Mouse (Mus musculus): ENCODE data around the gene Zfhx2.

Zfhx2 gene

DNA sequence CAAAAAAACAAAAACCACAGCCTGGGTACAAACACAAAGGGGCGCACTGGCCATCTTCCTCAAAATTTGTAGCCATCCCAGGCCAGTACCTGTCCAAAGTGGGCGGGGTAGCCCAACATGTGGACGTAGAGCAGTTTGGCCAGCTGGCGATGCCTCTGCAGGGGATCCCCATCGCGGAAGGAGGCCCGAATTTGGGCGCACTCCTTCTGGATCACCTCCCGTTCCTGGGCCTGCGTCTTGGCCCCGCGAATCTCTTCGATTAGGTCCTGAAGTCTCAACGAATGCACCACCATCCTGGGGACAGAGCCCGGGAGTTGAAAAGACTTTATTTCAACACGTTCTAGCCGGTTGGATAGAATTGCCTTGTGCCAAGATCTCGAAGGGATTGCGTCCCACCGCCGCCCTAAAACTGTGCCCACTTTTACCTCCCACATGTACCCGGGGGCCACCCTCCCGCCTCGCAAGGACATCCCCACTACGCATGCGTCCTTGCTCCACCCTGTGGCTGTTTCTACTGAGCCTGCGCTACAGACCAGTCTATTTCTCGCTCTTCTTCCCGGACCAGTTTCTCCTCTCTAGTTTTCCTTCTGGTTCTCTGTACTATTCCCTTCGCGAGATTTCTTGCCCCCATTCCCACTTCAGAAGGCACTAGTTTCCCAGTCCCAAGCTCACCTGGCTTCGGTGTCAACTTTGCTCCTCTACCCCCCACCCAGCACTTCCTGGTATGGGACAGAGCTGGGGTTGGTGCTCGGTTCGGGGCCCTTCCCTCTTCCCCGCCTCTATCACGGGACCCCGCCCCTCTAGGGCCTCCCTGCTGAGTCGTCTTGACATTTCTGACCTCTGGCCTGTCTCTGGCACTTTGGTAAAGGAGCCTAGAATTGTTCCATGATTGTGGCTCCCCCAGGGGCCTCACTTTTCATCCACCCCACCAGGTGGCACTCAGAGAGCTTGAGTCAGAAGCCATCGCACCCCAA is 14.0 kb upstream of the Zfhx2 start, which contains the start of gene Ap1g2:
Gene Ap1g2 (minus strand): TSS at position 758 of the 974 bp plus-strand sequence.
- DNase-seq (ENCODE audit: extremely low spot score, low spot score): peak; percentile 77

DNA sequence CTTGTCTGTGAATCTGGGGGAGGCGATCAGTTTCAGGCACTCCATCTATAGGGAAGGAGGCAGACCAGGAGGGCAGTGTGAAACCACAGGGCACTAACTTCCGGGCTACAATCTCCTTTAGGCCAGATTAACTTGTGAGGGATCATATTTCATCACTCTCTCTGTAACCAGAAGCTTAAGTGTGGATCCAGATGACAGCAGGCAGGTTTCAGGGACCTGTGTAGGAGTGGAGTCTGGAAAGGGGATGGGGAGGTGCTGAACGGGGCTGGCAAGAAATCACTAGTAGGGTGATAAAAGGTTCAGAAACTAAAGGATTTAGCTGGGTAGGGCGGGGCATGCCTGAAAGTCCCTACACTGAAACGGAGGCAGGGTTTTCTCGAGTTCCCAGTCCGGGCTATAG is 13.3 kb upstream of the Zfhx2 start:
- DNase-seq (ENCODE audit: extremely low spot score, low spot score): peak; percentile 33

DNA sequence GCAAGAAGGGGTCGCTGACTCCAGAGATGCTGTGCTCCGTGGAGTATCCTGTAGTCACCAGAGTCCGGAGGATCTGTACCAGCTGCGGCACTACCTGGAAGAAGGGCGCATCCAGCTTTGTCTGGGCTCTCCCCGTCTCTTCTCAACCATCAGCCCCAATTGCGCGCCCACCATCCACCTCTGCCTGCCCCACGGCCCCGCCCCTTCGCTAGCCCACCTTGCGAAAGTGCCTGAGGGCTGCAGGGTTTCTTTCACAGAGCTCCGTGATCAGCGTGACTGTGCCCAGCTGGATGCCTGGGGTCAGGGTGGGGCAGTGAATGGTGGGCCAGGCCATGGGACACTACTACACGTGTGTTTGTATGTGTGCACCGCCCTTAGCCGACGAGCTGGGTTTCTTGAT is 12.2 kb upstream of the Zfhx2 start:
- DNase-seq (ENCODE audit: extremely low spot score, low spot score): no peak

- no peak for DNase-seq (ENCODE audit: extremely low spot score, low spot score)
These were observed 10.2 kb upstream of the Zfhx2 start for GRCm38 (mm10) chr14:55102253-55102785.

DNA sequence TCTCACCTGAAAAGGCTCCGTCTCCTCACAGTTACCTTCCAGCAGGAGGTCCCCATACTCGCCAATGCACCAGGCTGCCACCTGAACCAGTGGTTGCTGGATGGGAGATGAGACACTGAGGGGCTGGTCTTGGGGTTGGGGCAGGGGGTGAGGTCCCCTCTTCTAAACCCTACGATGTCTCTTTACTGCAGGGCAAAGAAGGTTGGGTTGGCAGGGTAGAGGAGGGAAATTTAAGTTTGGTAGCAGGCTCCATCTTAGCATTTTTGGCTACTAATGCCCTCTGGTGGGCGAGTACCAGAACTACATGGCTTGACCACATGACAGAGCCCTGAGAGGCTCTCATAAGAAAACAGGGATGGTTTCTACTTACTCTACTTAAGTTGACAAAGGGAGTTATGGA is 9.5 kb upstream of the Zfhx2 start:
- DNase-seq (ENCODE audit: extremely low spot score, low spot score): peak; percentile 52

GRCm38 (mm10) chr14:55098067-55098466 is 5.9 kb upstream of the Zfhx2 start:
- DNase-seq (ENCODE audit: extremely low spot score, low spot score): no peak

DNA sequence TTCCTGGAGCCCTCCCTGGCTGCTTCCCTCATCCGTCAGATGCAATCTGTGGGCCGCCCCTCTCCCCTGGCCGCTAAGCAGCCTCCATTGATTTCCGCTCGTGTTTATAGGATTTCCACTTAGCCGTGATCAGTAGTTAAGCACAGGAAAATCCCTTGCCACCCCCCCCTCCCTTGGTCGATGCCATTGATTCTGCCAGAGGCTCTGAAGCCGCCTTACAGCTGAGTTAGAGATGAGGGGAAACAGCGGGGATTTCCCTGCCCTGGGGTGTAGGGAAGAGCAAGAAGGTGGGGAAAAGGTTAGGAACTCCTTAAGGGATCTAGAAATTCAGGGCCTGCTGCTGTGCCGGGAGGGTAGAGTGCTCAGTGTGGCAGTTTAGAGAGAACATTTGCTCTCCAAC is 5.5 kb upstream of the Zfhx2 start:
- DNase-seq (ENCODE audit: extremely low spot score, low spot score): no peak

GRCm38 (mm10) chr14:55096573-55097087 is 4.5 kb upstream of the Zfhx2 start:
- DNase-seq (ENCODE audit: extremely low spot score, low spot score): no peak

- DNase-seq (ENCODE audit: extremely low spot score, low spot score): no peak
These were observed 3.5 kb upstream of the Zfhx2 start for GRCm38 (mm10) chr14:55095671-55096070.

- no peak for DNase-seq (ENCODE audit: extremely low spot score, low spot score)
These were observed 3.1 kb upstream of the Zfhx2 start for GRCm38 (mm10) chr14:55095263-55095662.

DNA sequence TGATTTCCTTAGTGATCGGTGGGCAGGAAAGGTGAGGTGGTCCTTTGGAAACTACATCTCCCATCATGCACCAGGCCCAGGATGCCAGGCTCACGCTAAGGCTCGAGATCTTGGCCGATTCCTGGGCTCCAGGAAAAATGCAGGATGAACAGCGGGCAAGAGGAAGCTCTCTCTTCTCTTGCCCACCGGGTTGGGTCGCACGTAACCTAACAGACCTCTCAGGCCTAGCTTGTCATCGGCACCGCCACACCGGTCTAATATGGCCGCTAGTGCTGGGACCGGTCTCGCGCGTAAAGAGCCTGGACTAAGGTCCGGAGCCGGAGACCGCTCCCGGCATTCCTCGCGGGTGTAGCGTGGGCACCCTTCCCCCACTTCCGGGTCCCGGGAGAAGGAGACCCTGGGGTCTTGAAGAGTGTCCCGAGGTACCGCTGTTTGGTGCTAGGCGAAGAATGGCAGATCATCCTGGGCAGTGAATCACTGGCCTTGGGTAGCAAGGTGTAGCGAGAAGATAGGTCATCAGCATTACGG is 2.6 kb upstream of the Zfhx2 start, which contains the start of gene Thtpa:
Gene Thtpa (plus strand): TSS at position 81 of the 528 bp plus-strand sequence.
- peak; percentile 87 for DNase-seq (ENCODE audit: extremely low spot score, low spot score)

DNA sequence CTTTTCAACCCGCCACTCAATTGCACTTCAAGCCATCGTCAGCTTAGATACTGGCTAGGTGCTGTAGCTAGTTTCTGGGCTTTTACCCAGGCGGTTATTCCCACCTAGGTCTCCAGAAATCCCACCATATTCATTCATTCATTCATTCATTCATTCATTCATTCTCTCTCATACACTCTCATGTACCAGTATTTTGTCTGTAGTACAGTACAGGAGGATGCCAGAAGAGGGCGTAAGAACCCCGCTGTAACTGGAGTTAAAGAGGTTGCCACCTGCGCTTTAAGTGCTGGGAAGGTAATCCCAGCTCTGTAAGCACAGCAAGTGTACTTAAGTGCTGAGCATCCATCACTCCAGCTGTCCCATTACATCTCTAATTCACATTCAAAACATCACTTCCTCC is 1.8 kb upstream of the Zfhx2 start:
- DNase-seq (ENCODE audit: extremely low spot score, low spot score): no peak

DNA sequence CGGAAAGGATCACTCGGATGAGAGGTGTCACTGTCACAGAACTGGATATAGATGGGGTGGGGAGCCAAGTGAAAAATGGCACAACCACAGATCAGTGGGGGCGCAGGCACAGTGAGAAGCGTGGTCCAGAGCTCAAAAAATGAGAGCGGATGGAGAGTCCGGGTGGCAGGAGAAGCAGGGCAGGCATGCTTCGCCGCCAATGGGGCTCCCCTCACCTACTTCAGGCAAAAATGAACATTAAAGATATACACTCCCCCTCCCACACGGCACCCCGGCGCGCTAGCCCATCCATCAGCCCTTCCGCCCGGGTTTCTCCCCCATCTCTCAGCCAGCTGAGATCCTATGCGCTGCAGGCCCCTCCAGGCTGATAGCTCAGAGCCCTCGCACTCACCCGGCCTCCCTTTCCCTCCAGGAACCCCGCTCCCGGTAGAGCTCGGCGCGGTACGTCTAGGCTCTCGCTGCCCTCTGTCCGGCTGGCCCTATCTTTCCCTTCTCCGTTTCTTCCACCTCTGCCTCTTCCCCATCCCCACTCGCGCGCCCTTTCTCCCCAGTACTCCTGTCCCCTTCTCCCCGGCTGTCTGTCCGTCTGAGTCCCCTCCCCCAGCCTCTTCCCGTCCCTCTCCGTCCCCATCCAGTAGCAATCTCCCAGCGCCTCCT is 787 bp downstream of the Zfhx2 start:
- peak; percentile 64 for DNase-seq (ENCODE audit: extremely low spot score, low spot score)

DNA sequence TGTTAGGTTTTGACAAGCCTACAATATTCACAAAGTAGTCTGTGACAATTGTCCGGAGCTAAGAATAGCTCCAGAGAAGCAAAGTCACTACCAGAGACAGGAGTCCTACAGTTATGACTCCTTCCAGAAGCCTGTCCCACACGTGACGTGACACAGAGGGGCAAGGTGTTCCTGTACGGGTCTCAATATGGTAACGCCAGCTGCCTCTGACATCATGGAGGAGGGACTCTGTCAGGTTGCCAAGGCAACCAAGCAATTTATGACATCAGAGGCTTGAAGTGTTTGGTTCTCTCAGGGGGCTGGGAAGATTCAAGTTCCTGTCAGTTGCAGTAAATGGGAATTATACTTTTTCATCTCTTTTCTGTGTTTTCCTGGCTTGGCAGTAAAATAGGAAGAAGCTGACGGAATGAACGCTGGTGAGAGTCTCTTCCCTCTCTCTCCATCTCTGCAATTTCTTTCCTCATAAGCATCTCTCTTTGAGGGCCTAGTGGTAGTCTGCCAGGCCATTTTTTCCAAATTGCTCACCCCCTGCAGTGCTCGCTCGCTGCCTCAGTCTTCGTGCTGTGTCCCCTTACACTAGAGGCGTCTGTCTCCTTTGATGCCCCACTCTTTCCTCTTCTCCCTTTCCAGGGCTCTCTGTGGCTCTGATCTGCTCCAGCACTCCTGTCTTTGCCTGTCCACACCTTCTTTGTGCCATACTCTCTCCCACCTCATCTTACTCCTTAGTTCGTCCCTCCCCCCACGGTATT is 2.8 kb downstream of the Zfhx2 start:
- no peak for DNase-seq (ENCODE audit: extremely low spot score, low spot score)

- no peak for DNase-seq (ENCODE audit: extremely low spot score, low spot score)
These were observed 6.1 kb downstream of the Zfhx2 start for GRCm38 (mm10) chr14:55086009-55086514.

GRCm38 (mm10) chr14:55085324-55086008 is 6.7 kb downstream of the Zfhx2 start:
- no peak for DNase-seq (ENCODE audit: extremely low spot score, low spot score)

DNA sequence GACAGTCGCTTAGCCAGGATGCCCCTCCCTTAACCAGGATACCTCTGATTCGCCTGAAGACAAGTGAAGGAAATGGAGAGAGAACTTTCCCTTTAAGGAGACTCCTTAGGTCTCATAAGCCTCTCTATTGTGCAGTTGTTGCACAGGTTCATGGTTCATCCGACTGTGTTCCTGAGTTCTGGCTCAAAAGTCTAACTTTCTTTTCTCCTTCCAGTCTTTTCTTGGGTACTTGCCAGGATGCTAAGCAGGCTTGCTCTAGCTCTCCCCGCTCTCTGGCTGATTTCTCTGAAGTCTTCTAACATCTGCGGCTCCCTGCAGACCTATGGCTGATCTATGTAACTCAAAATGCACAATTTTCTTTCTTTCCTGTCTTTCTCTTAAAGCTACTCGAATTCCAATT is 8.6 kb downstream of the Zfhx2 start:
- no peak for DNase-seq (ENCODE audit: extremely low spot score, low spot score)

DNA sequence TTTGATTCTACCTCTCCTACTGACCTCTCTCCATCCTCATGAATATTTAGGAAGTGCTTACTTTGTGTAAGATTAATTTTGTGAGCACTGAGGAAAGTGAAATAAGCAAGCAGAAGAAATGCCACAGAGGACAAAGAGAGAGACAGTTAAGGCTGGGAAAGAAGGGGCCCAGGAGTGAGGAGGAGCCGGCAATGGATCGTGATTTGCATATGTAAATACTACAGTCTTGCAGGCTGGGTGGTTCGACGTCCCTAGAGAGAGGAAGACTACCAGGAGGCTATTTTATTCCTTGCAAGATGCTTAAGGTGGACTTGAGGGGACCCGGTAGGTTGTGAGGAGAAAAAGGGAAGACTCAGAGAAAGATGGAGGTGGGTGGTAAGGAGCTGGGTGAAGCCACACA is 11.0 kb downstream of the Zfhx2 start:
- no peak for DNase-seq (ENCODE audit: extremely low spot score, low spot score)

DNA sequence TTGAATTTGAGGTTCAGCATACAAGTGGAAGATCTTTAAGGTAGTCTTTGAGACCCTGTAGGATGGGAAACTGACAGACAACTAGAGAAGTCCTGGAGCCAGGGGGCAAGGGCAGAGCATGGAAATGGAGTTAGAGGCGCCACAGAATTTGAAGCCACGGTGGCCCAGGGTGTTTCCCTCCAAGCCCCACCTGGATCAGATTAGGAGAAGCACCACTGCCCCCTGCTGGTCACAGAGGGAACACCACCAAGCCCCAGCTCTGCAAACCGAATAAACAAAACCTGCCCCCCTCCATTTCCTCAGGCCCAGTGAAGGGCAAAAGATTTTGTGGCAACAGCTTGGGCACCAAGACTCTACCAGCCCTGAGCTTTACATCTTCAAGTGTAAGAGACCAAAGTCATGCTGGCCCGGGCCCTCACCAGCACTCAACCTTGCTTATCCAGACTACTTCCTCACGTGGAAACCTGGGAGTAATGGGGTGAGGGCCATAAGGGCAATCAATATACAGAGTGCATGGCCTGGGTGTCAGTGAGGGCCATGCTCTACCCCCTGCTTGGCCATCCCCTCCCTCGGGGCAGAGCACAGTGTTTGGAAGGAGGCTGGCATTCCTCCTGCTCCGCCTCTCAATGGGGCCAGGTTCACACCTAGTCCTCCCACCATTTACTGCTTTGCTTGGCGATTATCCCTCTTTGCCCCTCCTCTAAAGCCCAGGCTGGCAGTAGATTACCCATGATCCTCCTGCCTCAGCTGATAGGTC is 12.7 kb downstream of the Zfhx2 start:
- peak; percentile 89 for DNase-seq (ENCODE audit: extremely low spot score, low spot score)

Measured in neural tube, embryonic 10.5 days (tissue).